Mouse (Mus musculus) hindbrain, postnatal 0 days (tissue): ENCODE measurements around the gene Mdfic. TPM values are rescaled to one million over a fixed set of nuclear protein-coding genes. Genes with fewer than 3 reads are reported as not detected.

Source experiments
- ATAC-seq: fragments of 200-750 bp; cut with Nextera tagmentation; 2 replicates; pipeline ENCODE4 v1.8.0; 2017; ENCODE audit warnings: mild to moderate bottlenecking, moderate TSS enrichment, moderate library complexity
- DNase-seq: peaks from one replicate; pipeline ENCODE4 v3.0.0-alpha.2; 2015; ENCODE audit warnings: low spot score
- H3K27ac ChIP-seq: fragments of 300-500 bp; sonication (generic); 2 replicates; pipeline ENCODE4 v1.5.1; 2014; ENCODE audit warnings: mild to moderate bottlenecking
- H3K27me3 ChIP-seq: fragments of 300-500 bp; sonication (generic); 2 replicates; pipeline ENCODE4 v1.6.1; 2014; ENCODE audit warnings: low read length, mixed read lengths; ENCODE audit not compliant: insufficient read depth
- H3K36me3 ChIP-seq: fragments of 300-500 bp; sonication (generic); 2 replicates; pipeline ENCODE4 v1.6.1; 2014; ENCODE audit warnings: low read length, mixed read lengths; ENCODE audit not compliant: insufficient read depth
- H3K4me1 ChIP-seq: fragments of 300-500 bp; sonication (generic); 2 replicates; pipeline ENCODE4 v1.6.1; 2014; ENCODE audit warnings: antibody characterized with exemption, low read length, mixed read lengths; ENCODE audit not compliant: insufficient read depth
- H3K4me2 ChIP-seq: fragments of 300-500 bp; sonication (generic); 2 replicates; pipeline ENCODE4 v1.6.1; 2014; ENCODE audit warnings: low read depth, mild to moderate bottlenecking, low read length, moderate library complexity, mixed read lengths
- H3K4me3 ChIP-seq: fragments of 300-500 bp; sonication (generic); 2 replicates; pipeline ENCODE4 v1.5.1; 2014; ENCODE audit warnings: low read length
- H3K9ac ChIP-seq: fragments of 300-500 bp; sonication (generic); replicated peaks from 2 replicates; pipeline ENCODE4 v1.6.1; 2014; ENCODE audit warnings: mild to moderate bottlenecking, low read length, moderate library complexity, mixed read lengths
- H3K9me3 ChIP-seq: fragments of 300-500 bp; sonication (generic); 2 replicates; pipeline ENCODE4 v1.6.1; 2016; ENCODE audit warnings: low read length, mixed read lengths
- CTCF ChIP-seq: IDR thresholded peaks from 2 replicates; pipeline ENCODE4 v1.5.1; 2016; ENCODE audit warnings: antibody characterized with exemption, control low read depth, low read depth
- WGBS: fragments of 180-500 bp; shearing (Covaris S2); extraction: QIAGEN DNeasy Blood & Tissue Kit; methylation state at CpG from one replicate; pipeline ENCODE4 v1.1.7; 2014; 5-methylcytosine and 5-hydroxymethylcytosine counted together
- polyA plus RNA-seq: library from polyadenylated mRNA; unstranded; fragments of >200 nt; fragmentation: Nextera tagmentation; extraction: Ambion mirVana; gene quantifications from 2 replicates; pipeline ENCODE4 v1.2.1, GENCODE M21; 2015
- total RNA-seq: library from RNA; depleted of rRNA; stranded (reverse); fragments of >200 nt; gene quantifications from 2 replicates; pipeline ENCODE4 v1.2.3, GENCODE M21; 2014

Mdfic gene
- total and polyA plus RNA-seq, 2 experiments from 2014 or later, result 0.81 to 4.2 TPM

DNA sequence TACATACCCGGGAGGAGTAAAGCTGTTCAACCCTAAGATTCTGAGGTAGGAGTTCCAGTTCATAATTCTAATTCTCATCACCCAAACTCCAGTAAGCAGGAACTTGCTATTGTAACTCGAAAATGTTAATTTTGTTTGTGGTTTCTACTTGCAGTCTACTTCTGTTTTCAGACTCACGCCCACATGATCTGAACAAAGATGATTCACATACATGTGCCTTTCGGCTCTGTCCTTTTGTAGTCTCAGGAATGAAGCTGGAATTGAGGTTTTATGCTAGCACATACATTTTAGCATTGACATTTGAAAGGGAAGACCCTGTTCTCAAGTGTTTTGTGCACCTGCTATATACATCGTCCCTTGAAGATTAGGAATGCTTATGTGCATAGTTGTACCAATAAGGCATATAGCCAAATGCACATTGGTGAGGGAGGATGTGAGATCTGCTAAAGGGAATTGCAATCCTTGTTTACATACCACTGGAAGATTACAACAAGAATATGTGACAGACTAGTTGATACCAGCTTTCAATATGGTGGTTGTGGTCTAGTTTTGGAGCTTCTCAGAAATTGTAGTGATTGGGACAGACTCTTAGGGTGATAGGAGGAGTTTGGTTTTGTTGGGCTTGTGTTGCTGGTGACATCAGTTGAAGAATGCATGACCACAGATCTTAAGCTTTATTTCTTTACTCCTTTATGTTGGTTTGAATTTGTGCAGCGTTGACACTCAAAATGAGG, 8.6 kb downstream of the Mdfic start:
- Histone ChIP-seq H3K9me3 (no peaks in the 10 kb centered on the region), H3K4me3 (no peak overlapping the region), H3K36me3 (no peaks in the 10 kb centered on the region), H3K9ac (no peak overlapping the region), H3K27ac (no peak overlapping the region), H3K4me2 (no peak overlapping the region), H3K27me3 (no peaks in the 10 kb centered on the region), H3K4me1 (no peaks in the 10 kb centered on the region)
- WGBS, result 90% methylated on average over 6 of the region's 6 CpGs
- ATAC-seq (no peak), DNase-seq (no peak)
- TF ChIP-seq CTCF, result no peak

DNA sequence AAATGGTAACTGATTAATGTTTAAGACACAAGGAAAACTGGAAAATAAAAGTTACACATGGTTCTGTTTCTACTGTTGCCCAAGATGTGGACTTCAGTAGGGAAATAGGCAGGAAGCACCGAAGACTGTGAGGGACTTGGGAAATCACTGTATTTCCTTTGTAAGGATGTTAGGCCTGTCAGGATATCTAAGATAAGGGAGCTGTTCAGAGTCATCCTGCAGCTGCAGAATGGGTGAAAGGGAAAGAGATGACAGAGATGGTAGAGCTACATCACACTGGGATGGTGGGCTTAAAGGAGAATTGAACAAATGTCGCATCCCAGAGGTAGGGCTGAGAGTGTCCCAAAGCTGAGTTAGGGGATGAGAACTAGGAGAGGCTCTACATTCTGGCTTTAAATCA, 9.8 kb downstream of the Mdfic start:
- WGBS, result 89% methylated on average over 2 of the region's 2 CpGs
- ATAC-seq (no peak), DNase-seq (no peak)
- Histone ChIP-seq H3K9ac (no peak overlapping the region), H3K9me3 (no peaks in the 10 kb centered on the region), H3K4me2 (no peak overlapping the region), H3K4me1 (no peaks in the 10 kb centered on the region), H3K4me3 (no peak overlapping the region), H3K27ac (no peak overlapping the region), H3K36me3 (no peaks in the 10 kb centered on the region), H3K27me3 (no peaks in the 10 kb centered on the region)
- no peak for TF ChIP-seq CTCF

DNA sequence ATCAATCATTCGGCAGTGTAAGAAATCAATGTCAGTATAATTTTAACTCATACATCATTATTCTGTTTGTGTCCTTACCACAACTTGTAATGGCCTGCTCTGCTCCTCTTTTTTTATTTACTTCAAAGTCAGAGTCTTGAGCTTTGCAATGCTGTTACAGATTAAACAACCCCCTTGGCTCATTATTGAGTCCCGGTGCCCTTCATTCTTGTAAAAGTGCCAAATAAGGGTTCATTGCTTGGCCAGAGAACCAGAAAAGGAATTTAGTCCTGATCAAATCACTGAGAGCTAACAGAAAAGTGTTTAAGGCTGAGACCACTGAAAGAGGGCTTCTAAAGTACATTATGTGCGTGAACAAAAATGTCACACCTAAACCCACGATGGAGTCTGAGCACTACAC, 10.2 kb downstream of the Mdfic start:
- no peak for TF ChIP-seq CTCF
- Histone ChIP-seq H3K4me2 (no peak overlapping the region), H3K9ac (no peak overlapping the region), H3K27ac (no peak overlapping the region), H3K4me3 (no peak overlapping the region), H3K9me3 (no peaks in the 10 kb centered on the region), H3K4me1 (no peaks in the 10 kb centered on the region), H3K36me3 (no peaks in the 10 kb centered on the region), H3K27me3 (no peaks in the 10 kb centered on the region)
- DNase-seq (no peak), ATAC-seq (no peak)
- 69% methylated on average over 4 of the region's 4 CpGs for WGBS

GRCm38 (mm10) chr6:15731452-15731851, 11.0 kb downstream of the Mdfic start:
- H3K36me3 ChIP-seq, result no peaks in the 10 kb centered on the region
- WGBS, result 82% methylated on average over 7 of the region's 7 CpGs
- H3K9me3 ChIP-seq, result no peaks in the 10 kb centered on the region
- H3K4me3 ChIP-seq, result no peak overlapping the region
- no peak overlapping the region for H3K27ac ChIP-seq
- H3K27me3 ChIP-seq, result no peaks in the 10 kb centered on the region
- TF ChIP-seq CTCF, result no peak
- no peaks in the 10 kb centered on the region for H3K4me1 ChIP-seq
- no peak for DNase-seq
- ATAC-seq, result no peak
- H3K9ac ChIP-seq, result no peak overlapping the region
- no peak overlapping the region for H3K4me2 ChIP-seq

DNA sequence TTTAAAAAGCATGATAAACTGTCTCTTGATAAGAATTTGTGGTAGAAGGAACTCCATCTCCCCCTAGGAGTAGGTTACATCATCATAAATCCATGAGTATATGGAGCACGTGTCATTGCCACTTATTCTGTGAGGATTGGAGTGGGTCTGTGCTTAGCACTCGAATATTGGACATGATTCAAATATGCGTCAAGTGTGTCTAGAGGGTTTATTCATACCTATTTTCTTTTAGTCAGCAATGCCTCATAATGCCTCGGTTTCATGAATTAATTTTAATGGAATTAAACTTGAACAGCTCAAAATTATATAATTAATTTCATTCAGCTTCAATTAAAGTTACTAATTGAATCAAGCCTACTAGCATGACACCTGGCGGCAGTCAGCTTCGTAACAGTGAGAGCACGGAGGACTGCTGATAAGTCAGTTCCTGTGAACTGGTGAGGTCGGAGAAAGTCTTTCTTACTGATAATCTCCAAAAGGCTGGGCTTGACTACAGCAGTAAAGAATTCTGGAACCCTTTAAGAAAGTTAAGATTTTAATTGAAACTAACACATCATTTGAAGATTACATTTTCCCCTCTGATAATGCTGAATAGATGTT, 17.0 kb downstream of the Mdfic start:
- Histone ChIP-seq H3K9me3 (no peaks in the 10 kb centered on the region), H3K27ac (no peak overlapping the region), H3K9ac (no peak overlapping the region), H3K36me3 (no peaks in the 10 kb centered on the region), H3K4me3 (no peak overlapping the region), H3K4me1 (no peaks in the 10 kb centered on the region), H3K27me3 (no peaks in the 10 kb centered on the region), H3K4me2 (no peak overlapping the region)
- ATAC-seq (0 out of 2 replicates have a peak, but pooled peaks have one; percentile 53), DNase-seq (peak; percentile 15)
- peak; percentile 29; the same call in 1 of the 2 replicates for TF ChIP-seq CTCF
- WGBS, result 57% methylated on average over 8 of the region's 8 CpGs

DNA sequence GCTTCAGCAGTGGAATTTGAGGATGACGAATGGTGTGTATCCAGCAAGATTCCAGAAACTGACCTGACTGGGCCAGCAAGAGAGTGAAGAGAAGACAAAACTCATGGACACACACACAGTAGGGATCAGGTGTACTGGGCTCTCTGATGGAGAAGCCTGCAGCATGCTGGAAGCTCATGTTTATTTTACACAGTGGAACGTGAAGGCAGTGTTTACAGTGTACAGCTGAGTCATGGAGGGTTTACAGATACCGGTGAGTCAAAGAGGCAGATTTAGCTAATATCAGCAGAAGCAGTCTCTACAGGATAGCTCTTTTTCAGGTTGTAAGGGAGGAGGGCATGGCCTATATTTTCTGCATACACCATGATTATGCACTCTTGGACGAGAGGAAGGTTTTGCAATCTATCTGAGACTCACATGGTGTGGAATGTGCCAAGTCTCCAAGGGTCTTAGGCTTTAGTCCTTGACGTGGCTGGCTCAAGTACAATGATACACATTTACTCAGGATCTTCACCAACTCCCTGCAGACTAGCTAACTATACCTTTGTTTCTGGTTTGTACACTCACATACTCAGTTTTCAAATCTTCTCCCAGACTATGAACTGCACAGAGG, 18.0 kb downstream of the Mdfic start:
- 75% methylated on average over 5 of the region's 5 CpGs for WGBS

GRCm38 (mm10) chr6:15739132-15739531, 18.7 kb downstream of the Mdfic start:
- WGBS, result 77% methylated on average over 3 of the region's 3 CpGs

More for the DNA sequence above, 18.0 kb downstream of the Mdfic start:
- Histone ChIP-seq H3K9ac (no peak overlapping the region), H3K9me3 (no peaks in the 10 kb centered on the region), H3K4me3 (no peak overlapping the region), H3K36me3 (no peaks in the 10 kb centered on the region), H3K4me1 (no peaks in the 10 kb centered on the region), H3K27ac (no peak overlapping the region), H3K4me2 (no peak overlapping the region), H3K27me3 (no peaks in the 10 kb centered on the region)
- DNase-seq (no peak), ATAC-seq (no peak)
- TF ChIP-seq CTCF, result no peak

More at GRCm38 (mm10) chr6:15739132-15739531, 18.7 kb downstream of the Mdfic start:
- no peak for TF ChIP-seq CTCF
- Histone ChIP-seq H3K9me3 (no peaks in the 10 kb centered on the region), H3K4me3 (no peak overlapping the region), H3K4me1 (no peaks in the 10 kb centered on the region), H3K27me3 (no peaks in the 10 kb centered on the region), H3K4me2 (no peak overlapping the region), H3K36me3 (no peaks in the 10 kb centered on the region), H3K27ac (no peak overlapping the region), H3K9ac (no peak overlapping the region)
- ATAC-seq (no peak), DNase-seq (no peak)
